Mouse (Mus musculus): ENCODE measurements at regions not wholly inside any gene's neighbourhood (a gene's known extent, or its start where the extent isn't known, plus 50 kb on each side); places are given as distances from the start of the nearest gene placed in this dataset.

DNA sequence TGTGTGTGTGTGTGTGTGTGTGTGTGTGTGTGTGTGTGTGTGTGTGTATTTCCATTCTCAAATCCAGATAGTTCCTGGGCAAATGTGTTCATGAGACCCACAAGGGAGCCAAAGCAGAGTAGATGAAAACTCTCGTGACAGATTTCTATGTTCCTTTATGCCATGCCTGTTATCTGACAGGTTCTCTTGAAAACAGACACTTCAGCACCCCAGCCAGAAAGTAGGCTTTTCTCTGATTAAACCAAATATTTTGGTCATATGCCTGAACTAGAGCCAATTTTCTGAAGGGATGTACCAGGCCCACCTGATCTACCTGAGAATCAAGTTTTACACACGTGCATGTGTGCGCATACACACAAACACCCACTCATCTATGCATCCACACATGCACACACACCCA is 95.5 kb downstream of the Psat1 start:
- DNase-seq, result no peak

DNA sequence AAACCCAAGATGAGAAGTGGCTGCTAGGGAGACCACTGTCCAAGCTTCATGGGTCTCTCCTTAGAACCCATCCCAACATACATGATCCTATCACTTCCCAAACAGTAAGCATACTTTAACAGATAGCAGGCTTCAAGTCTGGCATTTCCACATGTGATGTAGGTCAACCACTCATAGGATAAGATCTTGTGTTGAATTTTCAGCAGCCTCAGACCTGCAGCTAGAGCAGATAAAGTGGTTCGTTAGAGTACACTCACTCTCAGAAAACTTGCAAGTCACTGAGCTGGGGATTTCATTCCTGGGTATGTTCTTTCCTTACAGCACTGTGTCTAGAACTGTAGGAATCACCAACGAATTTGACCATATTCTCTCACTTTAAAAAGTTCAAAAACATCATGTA is 96.4 kb downstream of the Psat1 start:
- DNase-seq, result no peak

DNA sequence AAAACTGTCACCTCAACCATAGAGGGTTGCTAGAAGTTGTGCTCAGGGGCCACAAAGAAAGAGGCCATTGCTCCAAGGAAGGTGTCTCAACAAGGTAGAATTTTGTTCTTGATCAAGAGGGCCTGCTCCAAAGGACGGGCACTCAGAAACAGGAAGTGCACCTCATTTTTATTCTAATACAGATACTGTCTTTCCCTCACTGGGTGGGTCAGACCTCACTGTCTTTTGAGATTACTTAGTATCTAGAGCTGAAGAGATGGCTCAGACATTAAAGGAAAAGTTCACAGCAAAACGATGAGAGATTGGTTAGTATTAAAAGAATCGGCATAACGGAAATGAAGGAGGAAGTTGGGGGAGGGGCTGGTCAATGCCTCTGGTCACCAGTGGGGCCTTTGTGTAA is 97.9 kb downstream of the Psat1 start:
- DNase-seq, result no peak

DNA sequence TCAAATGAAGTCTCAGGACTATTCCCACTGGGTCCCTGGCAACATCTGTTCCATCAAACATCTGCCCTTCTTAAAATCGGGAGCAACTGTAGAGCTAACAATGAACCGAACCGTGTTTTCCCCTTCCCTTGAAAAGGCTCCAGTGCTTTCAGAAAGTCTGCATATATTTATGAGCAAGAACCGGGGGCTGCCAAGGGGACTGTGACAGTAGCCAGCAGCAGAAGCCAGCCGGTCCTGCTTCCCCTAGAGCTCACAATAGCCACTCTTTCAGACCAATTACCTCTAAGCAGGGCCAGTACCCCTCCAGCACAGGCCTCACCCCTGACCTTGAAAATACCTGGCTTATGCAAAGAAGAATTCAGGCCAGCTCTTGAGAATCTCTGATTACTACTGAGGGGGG is 108.8 kb downstream of the Psat1 start:
- DNase-seq, result no peak

DNA sequence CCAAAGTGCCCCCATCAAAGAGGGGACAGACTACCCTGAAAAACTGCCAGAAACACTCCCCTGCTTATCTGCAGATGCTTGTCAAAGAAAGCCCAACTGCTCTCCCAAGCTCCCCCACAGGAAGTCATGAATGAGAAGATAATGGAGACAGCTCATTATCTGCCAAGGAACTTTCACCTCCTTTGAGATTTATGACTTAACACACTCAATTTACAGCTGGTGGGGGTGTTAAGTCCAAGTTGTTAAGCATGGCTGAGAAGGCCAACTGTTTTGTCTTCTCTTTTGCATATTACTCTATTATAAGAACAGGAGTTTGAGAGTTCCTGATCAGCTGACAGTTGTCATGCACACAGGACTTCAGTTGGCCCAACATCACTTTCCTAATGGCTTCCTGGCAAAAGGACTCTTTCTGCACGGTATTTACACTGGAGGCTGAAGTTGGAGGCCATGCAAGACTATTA is 109.4 kb downstream of the Psat1 start:
- DNase-seq, result no peak

DNA sequence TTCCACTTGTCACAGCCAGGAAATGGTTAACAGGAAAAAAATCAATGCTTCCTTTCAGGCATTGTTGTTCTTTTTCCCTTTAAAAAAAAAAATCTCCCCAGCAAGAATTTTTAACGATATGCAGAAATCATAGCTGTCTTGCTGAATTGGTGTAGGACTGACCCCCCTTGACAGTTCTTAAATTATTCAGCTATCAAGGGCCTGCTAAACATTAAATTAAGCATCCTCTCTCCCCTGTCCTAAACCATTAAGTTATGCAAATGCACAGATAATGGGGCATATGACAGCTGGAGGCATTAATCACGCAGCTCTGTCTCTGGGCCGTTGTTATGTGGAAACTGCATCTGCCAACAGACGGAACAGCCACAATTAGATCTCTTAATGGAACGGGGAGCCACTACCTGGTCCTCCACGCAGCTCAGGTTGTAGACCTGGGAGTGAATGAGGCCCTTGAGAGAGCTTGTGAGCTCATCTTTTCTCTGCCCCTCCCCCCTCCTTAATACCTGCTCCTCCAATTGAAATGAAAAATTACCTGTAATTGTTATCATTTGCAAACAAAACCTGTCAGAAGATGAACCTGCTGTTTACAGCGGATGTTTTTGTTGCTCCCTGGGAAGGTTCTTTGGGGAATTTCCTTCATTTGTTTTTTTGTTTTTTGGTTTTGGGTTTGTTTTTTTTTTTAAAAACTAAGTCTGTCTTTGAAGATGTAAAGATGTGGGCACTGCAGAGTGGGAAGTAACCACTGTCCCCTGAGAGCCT is 110.0 kb downstream of the Psat1 start:
- no peak for DNase-seq

DNA sequence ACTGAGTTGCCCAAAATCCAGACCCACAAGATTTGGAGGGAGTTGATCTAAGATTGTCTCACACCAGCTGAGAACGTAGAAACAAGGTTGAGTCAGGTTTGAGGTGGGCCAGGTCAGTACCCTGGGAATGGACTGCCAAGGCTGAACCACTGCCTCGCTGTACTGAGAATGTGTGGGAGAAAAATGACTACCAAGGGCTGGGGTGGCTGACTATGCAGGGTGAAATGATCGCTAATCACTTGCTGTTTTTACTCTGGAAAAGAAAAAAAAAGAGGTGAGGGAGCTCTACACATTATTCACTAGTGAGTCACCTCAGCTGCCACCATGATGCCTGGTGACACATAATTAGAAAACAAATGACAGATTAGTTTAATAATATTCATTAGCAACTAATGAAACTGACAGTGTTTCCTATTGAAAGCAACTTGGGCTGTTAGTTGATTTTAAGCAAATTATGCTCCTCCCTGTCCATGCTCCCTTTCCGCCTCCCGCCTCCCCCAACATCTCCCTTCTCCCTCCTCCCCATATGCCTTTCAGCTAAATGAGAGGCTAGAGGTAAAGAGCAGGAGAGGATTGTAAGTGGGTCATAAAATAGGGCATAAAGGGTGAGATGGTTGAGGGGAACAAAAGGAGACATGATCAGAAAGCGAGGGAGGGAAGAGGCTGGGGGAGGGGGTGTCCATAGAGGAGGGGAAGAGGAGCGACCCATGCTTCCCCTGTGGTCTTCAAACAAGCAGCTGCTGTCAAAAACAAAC is 110.8 kb downstream of the Psat1 start:
- DNase-seq, result no peak

DNA sequence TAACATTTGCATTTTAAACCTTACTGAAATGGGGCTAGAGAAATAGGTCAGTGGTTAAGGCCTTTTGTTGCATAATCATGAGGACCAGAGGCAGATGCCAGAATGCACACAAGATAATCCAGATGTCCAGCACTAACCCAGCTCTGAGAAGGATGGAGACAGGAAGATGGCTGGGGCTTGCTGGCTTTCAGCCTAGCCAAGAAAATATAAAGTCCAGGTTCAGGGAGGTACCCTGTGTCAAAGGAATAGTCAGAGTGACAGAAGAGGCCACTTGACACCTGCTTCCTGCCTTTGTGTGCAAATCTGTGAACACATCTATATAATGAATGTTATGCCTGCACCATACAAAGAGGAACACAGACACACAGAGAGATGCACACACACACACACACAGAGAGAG is 116.8 kb downstream of the Psat1 start:
- no peak for DNase-seq

DNA sequence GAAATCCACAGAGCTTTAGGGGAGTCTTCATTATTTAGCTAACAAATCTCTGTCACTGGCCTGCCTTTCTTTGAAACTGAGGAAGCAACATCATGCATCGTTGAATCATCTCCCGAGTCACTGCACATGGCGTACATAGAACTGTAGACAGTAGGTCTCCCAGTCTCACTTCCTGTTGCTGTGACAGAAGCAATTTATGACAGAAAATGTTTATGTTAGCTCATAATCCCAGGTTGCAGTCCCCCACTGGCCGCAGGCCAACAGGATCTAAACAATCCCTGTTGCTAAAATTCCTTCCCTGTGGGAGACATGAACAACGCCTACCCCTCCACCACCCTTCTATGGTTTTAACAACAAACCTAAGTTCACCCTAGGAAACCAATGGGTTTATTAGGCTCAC is 118.0 kb downstream of the Psat1 start:
- no peak for DNase-seq

DNA sequence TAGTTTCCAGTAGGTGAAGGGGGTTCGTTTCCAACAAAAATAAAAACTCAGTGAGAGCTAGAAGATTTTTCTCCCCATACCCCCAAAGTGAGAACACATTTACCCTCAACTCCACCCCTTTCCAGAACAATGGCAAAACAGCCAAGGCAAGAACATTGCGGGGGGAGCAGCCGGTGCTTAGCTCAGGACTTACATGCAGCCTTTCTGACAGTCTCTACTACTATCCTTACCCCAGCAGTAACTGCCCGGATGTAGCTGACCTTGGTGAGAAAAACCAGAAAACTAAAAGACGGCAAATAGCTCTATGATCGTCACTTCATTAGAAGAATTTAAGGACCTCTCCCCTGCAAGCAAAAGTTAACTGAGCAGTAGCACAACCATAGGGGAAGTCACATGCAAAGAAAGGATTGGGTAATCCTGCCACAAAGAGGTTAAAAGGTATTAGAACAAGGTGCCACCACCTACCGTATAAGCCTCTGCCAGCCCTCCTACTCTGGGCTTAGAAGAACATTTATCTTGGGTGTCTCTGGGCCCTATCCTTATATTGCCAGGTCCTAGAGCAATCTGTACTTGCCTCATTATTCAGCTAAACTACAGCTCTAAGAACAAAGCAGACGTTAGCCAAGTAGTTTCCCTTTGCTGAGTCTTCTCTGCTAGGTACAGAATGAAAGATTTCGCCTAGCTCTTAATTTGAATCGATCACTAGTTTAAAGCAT is 119.0 kb downstream of the Psat1 start:
- no peak for DNase-seq

DNA sequence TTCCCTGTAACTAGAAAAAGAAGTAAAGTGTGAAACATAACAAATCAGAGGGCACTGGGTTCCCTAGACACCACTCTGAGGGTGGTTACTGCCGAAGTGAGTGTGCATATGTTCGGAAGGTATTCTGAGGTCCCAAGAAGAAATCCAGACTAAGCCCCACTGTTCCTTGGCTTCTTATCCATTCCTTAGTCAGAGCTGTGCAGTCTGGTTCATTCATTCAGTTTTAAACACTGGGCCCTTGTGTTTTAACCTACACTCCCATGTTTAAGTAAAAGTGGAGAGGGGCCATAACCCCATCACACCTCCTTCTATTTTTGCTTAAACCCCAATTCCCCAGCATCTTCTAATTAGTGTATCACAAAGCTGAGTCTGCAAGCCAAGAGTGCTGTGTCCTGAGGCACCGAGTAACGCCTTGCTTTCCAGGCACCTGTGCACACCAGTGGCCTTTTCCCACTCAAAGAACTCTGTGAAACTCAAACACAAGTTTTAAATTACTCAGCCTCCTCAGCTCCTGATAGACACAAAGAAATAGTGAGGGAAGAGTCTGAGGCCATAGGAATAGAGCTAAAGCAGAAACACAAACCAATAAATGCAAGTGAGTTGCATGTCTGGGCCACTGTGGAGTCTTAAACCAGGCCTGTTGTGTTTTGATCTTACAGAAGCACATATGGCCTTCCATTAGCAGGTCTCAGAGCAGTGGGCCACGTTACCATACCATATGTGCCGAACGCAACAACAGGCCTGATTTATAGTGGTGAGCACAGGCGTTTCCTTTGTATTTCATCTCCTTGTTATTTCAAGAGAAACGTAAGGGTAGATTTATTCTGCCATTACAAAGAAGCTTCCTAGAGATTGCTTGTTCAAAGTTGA is 119.8 kb downstream of the Psat1 start:
- DNase-seq, result no peak

DNA sequence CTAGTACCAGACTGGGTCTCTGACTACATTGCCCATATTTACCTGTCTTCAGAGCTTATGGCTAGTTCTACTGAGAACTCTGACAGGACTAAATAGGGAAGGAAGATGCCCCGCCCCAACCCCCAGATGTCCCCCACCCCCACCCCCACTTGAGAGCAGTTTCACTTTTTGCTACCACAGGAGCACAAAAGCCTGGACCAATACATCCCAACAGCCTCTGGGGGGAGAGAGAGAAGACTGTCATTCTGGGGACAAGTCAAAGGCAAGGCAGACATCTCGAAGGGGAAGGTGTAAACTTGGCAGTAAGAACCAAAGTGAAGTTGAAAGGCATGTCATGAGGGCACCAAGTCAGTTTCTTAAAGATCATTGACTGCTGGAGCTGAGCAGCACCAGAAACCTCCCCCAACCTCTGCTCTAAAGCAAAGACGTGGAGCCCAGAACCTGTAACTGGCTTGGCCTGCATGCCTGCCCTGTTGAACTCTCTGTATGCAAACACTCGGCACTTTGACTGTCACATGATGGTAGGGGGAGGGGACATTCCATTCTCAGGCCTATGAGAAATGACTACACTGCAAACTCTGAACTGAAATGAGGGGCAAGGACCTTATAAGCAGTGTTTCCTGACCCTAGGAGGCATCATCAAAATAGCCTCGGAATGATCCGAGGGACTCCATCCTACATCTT is 123.3 kb downstream of the Psat1 start:
- DNase-seq, result no peak

DNA sequence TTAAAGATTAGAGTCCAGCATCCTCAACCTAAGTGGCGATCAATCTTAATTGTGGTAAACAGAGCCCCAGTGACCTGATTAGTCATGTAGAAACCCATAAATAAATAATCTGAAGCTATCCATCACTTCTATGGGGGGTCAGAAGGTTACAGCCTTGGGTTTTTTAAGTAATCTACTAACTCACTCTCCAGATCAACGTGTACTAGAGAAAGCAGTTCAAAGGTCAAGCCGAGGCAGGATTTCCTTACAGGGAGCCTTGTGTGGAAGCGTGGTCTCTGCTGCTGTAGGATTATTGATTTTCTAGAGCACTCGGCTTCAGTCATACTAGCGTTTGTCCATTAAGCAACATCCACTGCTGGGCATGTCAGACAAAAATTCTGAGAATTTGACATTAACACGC is 127.1 kb downstream of the Psat1 start:
- DNase-seq, result no peak

DNA sequence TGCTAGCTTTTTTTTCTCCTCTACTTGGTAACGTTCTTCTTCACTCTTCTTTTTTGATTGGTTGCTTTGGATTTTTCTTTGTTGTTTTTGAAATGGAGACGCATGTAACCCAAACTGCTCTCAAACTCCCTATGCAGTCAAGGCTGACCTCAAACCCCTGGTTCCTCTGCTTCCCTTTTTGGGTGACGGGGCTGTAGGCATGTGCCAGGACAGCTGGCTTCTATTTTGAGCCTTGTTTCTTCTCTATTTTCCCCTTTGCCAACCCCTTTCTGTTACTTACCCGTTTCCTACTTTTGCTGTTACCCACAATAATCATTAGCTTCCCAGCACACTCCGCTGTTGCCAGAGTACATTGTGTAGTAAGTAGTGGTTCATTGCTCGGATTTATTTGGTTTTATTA is 132.0 kb downstream of the Psat1 start:
- DNase-seq, result no peak

DNA sequence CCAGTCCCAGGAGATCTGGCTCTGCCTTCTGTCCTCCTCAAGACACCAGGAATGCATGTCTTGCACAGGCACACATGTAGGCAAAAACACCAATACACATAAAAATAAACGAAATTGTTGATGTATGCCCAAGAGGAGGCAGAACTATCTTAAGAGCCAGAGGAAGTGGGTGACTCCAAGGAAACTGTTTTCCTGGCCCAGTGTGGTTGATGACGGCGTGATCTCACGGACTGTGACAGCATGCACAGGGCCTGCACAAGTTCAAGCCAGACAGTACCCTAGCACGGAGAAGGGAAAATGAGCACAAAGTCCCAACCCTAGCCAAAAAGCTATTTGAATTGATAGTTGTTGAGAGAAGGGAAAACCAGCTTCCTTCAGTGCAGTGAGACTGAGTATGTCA is 138.1 kb downstream of the Psat1 start:
- DNase-seq, result no peak

DNA sequence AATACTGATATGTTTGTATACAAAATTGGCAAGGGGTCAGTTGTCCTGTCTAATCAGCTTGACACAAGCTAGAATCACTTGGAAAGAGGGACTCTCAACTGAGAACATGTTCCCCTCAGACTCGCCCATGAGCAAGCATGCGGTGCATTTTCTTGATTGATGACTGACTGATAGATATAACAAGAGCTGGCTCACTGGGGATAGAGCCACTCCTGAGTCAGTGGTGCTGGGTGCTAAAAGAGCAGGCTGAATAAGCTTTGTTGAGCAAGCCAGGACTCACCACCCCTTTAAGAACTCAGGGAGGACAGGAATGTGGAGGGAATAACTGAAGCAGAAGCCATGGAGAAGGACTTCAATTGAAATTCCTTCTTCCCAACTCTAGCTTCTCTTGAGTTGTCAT is 139.5 kb downstream of the Psat1 start:
- no peak for DNase-seq

DNA sequence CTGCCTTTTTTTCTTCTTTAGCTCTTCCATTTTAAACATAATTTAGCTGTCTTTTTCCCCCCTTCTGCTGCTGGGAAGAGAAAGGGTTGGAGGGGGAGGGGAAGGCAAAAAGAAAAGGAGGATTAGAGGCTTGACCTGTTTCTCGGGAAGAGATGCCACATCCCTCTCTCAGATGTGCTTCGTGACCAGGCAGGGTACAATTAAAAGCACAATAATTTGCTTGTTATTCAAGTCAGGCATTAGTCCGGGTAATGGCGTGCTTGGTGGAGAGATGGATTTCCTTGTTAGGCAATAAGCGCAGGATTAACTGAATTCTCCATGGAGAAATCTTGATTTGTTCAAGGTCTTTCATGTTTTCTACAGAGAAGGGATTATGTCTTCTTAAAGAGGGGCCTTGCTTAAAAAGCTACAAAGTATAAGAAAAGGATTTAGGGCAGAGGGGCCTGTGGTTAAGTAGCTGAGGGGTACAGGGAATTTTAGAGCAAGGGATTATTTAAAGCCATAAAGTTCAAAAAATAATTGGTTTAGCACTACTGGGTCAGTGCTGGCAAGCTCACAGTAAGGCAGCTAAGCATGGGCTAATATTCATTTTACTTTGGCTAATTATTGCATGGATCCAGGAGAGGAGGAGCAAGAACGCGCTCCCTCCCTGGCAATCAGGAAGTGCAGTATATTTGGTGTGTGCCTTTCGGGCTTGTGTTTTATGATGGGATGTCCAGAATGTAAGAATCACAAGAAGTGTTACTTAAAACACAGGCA is 143.8 kb downstream of the Psat1 start:
- DNase-seq, result no peak

DNA sequence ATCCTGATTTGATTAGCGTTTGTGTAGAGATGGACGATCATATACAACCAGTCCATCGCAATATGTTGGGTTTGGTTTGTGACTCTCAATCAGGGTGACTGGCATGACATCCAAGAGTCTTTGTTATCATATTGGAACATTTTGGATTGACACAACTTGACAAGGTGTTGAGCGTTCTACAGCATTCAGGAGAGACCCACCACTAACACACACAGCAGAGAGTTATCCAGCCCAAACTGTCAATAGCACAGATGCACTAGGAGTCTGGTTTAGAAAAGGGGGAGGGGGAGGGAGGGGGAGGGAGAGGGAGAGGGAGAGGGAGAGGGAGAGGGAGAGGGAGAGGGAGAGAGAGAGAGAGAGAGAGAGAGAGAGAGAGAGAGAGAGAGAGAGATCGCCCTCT is 144.5 kb downstream of the Psat1 start:
- no peak for DNase-seq

DNA sequence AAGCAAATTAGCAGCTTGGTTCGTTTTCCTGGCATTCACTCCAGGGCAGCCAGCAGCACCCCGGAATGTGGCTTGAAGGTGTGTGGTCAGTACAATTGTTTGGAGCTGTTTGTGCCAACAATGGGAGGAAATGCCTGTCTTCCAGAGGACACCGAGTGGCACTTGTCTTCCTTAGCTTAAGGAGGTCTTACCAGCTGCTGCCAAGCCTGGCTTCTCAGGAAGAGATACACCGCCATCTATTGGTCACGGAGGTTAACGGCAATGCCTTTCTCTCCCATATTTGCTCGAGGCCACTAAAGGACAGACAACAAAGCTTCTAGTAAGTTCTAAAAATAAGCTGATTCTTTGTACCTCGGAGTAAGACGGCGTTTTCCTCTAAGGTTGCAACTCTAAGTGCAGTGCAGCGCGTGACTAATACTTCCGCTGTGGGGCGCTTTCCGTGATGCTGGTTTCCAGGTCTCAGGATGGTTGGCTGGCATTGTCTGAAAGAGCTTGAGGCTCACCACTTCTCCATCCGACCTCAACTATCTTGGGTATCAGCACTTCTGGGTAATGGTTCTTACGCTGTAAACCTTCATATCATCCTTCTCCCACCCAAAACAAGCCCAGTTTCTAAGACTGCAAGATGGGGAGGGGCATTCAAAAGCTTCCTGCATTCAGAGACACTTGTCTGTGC is 145.2 kb downstream of the Psat1 start:
- peak; percentile 44 for DNase-seq

DNA sequence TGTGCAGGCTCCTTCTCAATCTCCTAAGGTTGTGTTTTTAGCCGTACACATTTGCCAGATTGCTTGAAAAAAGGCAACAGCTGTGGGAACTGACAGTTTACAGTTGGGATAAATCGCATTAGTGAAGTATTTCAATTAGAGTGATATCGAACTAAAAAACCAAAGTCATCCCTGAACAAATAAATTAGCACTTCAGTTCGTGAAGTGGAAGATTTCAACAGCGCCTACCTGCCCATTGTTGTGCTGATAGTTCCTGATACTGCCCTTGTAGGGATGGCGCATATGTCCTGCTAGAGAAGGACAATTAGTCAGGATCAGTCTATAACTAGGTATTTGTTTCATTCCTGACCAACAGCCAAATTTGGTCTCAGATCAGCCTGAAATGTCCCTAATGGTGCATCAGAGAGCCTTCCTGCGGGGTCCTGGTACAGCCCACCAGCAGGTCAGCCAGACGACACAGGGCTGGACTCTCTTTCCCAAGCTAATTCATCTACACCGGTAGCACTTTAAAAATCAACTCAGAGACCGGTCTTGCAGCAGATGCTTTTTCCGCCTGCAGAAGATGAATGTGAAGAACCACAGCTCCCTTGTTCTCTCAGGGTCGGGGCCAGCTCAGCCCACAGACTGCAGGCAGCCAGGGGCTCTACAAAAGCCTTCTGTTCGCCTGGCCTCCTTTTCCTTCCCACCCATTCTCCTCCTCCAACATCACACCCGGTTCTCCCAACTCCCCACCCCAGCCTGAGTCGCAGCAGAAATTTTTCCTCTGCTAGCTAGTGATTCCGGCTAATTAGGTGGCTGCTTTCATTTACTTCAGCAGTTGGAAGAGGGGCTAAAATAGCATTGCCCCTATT is 146.1 kb downstream of the Psat1 start:
- no peak for DNase-seq

Measured in thymus, postnatal 25 days (tissue).